Mouse (Mus musculus) frontal cortex, adult (tissue): ENCODE measurements at regions not wholly inside any gene's neighbourhood (a gene's known extent, or its start where the extent isn't known, plus 50 kb on each side); places are given as distances from the start of the nearest gene placed in this dataset.

Source experiments
- ATAC-seq: cut with Nextera tagmentation; 2 replicates; pipeline ENCODE4 v1.9.2; 2017; ENCODE audit warnings: mild to moderate bottlenecking, moderate library complexity, mixed read lengths; ENCODE audit not compliant: low TSS enrichment

DNA sequence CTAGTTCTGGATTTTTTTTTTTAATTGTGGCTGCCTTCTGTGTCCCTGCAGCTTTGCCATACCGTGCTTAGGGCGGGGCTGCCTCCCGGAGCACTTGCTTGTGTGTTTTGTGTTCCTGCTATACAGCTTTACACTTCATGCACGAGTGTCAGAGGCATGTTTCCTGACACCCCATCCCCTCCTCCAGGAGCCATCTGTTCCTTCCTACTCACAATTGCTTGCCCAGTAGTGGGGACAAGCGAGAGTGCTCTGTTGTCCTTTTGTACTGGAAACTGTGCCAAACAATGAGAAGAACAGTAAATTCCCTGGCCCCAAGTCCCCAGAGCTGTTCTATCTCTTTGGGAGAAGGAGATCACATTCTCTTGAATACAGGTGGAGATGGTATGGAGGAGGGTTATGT lies 53.5 kb downstream of the Csf2 start:
- ATAC-seq, result peak; percentile 86

DNA sequence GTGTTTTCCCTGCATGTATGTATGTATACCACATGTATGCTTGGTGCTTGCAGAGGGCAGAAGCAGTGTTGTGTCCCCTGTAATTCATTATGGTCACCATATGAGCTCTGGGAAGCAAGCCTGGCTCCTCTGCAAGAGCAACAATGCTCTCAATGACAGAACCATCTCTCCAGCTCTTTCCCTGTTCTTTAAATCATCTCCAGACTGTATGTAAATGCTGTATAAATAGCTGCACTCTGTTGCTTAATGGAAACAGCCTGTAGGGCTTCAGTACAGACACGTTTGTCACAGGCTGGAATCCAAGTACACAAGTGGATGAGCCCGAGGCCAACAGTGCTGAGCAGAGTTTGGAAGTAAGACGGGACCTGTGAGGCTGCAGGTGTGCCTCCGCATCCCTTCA lies 54.7 kb downstream of the Csf2 start:
- no peak for ATAC-seq

DNA sequence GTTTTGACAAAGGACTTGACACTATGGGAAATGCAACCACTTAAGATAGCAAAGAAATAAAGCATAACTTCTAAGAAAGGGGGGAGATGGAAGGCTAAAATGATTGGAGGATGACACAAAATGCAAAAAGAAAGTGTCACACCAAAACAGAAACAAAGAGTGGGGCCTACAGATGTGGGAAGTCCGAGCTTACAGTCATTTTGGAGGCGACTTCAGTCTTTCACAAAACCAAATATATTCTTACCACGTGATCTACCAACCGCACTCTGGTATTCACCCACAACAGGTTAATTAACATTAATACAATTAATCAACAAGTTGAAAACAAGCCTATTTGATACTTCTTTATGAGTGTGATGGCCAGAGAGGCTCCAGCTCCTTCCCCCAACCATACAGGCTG lies 57.2 kb downstream of the Csf2 start:
- ATAC-seq, result no peak

DNA sequence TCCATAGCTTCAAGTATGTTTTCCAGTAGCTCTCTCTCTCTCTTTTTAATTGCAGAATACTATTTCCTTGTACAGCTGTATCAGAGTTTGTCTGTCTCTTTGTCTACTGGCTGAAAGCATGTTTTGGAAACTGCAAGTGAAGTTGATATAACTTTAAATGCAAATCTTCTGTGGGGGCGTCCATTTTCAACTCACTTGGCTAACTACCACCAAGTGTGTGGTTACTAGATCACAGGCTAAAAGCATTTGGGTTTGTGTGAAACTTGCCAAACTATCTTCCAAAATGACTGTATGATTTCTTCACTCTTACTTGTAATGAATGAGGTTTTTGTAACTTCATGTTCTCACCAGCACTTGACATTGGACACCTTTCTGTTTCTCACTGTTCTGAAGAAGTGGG lies 61.6 kb downstream of the Csf2 start:
- 0 out of 2 replicates have a peak, but pooled peaks have one; percentile 44 for ATAC-seq

DNA sequence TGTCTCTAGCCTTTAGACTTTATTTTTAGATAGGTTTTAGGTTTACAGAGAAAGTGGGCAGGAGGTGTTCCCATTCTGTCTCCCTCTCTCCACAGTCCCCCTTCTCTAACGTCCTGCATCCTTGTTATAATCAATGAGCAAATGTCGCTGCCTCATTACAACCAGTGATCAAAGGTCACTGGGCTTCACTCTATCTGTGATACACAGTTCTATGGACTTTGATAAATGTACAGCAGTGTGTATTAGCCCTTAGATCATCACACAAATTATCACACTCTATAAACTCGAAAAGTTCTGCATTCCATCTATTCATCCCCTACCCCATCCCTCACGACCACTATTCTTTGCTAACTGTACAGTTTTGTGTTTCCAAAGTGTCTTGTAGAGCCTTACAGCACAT lies 62.1 kb downstream of the Csf2 start:
- no peak for ATAC-seq

DNA sequence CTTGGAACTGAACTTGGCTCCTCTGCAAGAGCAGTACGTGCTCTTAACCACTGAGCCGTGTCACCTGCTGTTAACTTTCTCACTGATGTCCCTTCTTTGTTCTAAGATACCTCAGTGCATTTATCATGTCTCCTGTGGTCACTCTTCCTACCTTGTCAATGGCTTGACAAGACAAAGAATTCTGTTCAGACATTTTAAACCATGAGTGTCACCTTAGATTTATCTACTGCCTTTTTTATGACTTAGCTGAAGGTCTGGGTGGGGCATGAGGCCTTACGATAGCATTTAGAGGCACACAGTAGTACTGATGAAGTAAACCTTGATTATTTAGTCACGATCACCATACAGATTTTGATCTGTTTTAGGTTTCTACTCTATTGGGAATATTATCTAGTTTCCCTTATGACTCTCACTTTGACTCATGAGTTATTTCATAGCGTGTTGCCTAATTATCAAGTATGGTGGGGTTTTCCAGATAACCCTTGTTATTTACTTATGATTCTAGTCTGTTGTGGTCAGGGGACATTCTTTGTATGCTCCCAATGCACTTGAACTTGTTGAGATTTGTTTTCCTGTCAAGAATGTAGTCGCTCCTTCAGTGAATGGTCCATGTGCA lies 63.6 kb downstream of the Csf2 start:
- ATAC-seq, result no peak

DNA sequence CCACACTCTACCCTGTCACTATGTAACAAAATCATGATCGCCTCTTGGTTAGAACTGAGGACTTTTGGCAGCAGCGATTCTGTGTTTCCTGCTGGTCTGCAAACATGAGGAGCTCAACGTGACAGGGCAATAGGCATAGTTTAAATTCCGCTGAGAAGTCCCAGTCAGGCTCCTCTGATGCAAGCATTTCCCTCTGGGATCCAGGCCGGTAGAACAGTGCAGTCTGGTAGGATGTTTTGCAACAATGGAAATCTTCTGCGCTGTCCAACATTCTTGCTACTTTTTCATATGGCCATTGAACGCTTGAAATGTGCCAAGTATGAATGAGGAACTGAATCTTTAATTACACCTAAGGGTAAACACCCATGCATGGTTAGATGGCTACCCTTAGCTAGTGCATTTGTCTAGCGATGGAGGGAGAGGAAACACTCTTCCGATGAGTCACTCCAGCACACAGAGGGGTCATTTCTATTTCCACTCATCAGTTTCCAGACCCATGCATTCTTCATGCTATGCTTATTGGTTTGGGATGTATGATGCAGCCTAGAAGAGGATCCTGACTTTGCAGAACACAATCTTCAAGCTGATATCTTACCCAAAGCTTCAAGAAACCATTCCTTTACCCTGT lies 67.7 kb downstream of the Csf2 start:
- ATAC-seq, result no peak
